Mouse (Mus musculus) heart, adult 2 months (tissue): Measurements from ENCODE around the gene Tmcc2.

Experiments used
- CTCF ChIP-seq: fragments of 200-600 bp; IDR thresholded peaks from 2 replicates; pipeline ENCODE4 v1.8.1; 2022; ENCODE audit warnings: antibody characterized with exemption, mild to moderate bottlenecking, moderate library complexity
- EP300 ChIP-seq: fragments of 200-500 bp; IDR thresholded peaks from 2 replicates; pipeline ENCODE4 v1.6.1; 2011; ENCODE audit warnings: low read depth, low read length, control low read depth; ENCODE audit not compliant: insufficient read depth

- no peak for TF ChIP-seq CTCF
- TF ChIP-seq EP300 = 0 out of 2 replicates have a peak, but pooled peaks have one; percentile 39
Observed at GRCm38 (mm10) chr1:132333675-132334141, 57.4 kb downstream of the Tmcc2 start.
